Mouse (Mus musculus): ENCODE data around the gene Idh1. TPM values are rescaled to one million over a fixed set of nuclear protein-coding genes. Genes with fewer than 3 reads are reported as not detected.
"Not testable (repeated sequence)": the region's sequence is repeated elsewhere in the genome, so short reads cannot be mapped to it uniquely, and the experiment has no call there.

The Idh1 gene
- polyA plus RNA-seq (2012; rRNA removed) (54.0 and 62.2 TPM in 2 replicates), polyA plus RNA-seq (2014; fragmentation: Nextera tagmentation; extraction: Ambion mirVana) (128 and 137 TPM in 2 replicates)

DNA sequence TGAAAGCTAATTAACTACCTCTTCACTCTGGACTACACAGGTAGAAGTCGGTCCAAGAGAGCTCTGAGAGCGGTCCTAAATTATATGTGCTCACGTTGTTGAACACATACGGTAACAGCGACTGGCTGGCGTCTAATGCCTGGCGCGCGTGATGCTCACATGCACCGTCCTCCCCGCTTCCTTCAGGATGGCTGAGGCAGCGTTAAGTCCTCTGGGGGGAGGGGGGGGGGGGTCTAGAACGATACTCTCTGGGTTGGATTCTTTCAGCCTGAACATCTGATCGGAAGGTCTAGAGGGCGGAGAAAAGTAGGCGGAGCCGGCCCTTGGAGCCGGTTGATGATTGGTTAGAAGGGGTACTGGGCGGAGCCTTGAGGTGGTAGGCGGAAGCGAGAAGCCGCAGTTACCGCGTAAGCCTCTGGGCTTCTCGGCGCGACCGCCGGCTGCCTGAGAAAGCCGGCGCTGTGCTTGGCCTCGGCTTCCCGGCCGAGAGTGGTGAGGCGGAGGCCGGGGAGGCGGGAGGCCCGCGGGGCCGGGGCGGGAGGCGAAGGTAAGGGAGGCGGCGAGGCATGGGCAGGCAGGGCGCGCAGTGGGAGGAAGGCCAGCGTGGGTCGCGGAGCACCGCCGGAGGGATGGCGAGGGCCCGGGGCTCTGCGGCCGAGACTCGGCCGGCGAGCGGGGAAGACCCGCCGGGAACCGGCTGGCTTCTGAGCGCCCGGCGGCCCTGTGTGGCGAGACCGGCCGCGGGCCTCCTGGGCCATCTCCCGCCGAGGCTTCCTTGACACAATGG is at the start of gene Idh1, which contains the start of gene Pikfyve:
Gene Idh1, minus strand, starts transcription at position 214 of the 787 bp plus-strand sequence.
Gene Pikfyve, plus strand, starts transcription at position 397 of the 787 bp plus-strand sequence.
- peak within 1 kb of the TSS; percentile 74 for H3K27ac ChIP-seq (replicated peaks; ENCODE audit: low read depth, low read length)
- peaks cover 7% of the 10 kb centered on the region for H3K4me1 ChIP-seq (ENCODE audit: control insufficient read depth, insufficient read depth, low read length)
- peak; percentile 99 for DNase-seq (ENCODE audit: low spot score)
- no peaks in the 10 kb centered on the region for H3K27me3 ChIP-seq (ENCODE audit: control insufficient read depth, insufficient read depth, low read length)
- TF ChIP-seq POLR2A (IDR thresholded peaks at IDR 0.05; ENCODE audit: borderline replicate concordance, extremely low read depth, insufficient read depth, insufficient read length) = peak; percentile 97
- peak within 1 kb of the TSS; percentile 77 for H3K4me3 ChIP-seq (replicated peaks; ENCODE audit: low read length)
- peak within 1 kb of the TSS; percentile 56 for H3K4me2 ChIP-seq (replicated peaks; ENCODE audit: low read depth, low read length, severe bottlenecking)
- peak; percentile 100 for ATAC-seq (ENCODE audit: low FRiP score, low read depth)
- H3K36me3 ChIP-seq (ENCODE audit: control insufficient read depth, insufficient read depth, low read length) = peaks cover 2% of the 10 kb centered on the region; the same call in 1 of the 2 replicates
- H3K9me3 ChIP-seq (ENCODE audit: control insufficient read depth, low read length) = no peaks in the 10 kb centered on the region
- under 1% methylated on average over 62 of the region's 71 CpGs for WGBS
- H3K9ac ChIP-seq (ENCODE audit: low read depth, low read length, severe bottlenecking) = peak within 1 kb of the TSS; percentile 83

DNA sequence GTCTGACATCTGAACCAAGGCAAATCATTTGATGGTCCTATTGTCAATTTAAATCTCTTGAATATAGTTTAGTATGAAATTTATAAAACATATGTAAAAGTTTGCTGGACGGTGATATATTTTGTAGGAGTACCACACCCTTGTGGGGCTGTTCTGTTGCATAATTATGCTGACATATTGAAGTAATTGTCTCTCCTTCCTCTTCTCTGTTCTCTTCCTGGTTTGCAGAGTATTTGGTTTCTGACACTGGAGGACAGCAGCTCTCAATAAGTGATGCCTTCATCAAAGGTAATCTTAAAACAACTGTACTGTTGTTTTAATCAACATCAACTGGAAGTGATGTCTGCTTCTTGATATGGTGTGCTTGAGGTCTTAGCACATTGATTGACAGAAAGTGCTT is 44.3 kb upstream of the Idh1 start:
- Histone ChIP-seq H3K36me3 (ENCODE audit: control insufficient read depth, insufficient read depth, low read length) (peaks cover 29% of the 10 kb centered on the region), H3K27me3 (ENCODE audit: control insufficient read depth, insufficient read depth, low read length) (no peaks in the 10 kb centered on the region), H3K4me3 (replicated peaks; ENCODE audit: low read length) (no peak overlapping the region), H3K4me2 (replicated peaks; ENCODE audit: low read depth, low read length, severe bottlenecking) (no peak overlapping the region), H3K9ac (ENCODE audit: low read depth, low read length, severe bottlenecking) (no peak overlapping the region), H3K9me3 (ENCODE audit: control insufficient read depth, low read length) (no peaks in the 10 kb centered on the region), H3K27ac (replicated peaks; ENCODE audit: low read depth, low read length) (no peak overlapping the region), H3K4me1 (ENCODE audit: control insufficient read depth, insufficient read depth, low read length) (no peaks in the 10 kb centered on the region)
- TF ChIP-seq POLR2A (IDR thresholded peaks at IDR 0.05; ENCODE audit: borderline replicate concordance, extremely low read depth, insufficient read depth, insufficient read length) = no peak
- no peak for ATAC-seq (ENCODE audit: low FRiP score, low read depth)
- no peak for DNase-seq (ENCODE audit: low spot score)
- WGBS = 72% methylated on average over 1 of the region's 1 CpGs

- H3K9ac ChIP-seq (ENCODE audit: low read depth, low read length, severe bottlenecking); H3K27me3 ChIP-seq (ENCODE audit: control insufficient read depth, insufficient read depth, low read length); H3K27ac ChIP-seq (replicated peaks; ENCODE audit: low read depth, low read length); H3K4me1 ChIP-seq (ENCODE audit: control insufficient read depth, insufficient read depth, low read length); DNase-seq (ENCODE audit: low spot score); H3K4me2 ChIP-seq (replicated peaks; ENCODE audit: low read depth, low read length, severe bottlenecking); ATAC-seq (ENCODE audit: low FRiP score, low read depth); H3K9me3 ChIP-seq (ENCODE audit: control insufficient read depth, low read length); H3K4me3 ChIP-seq (replicated peaks; ENCODE audit: low read length): not testable (repeated sequence)
- H3K36me3 ChIP-seq (ENCODE audit: control insufficient read depth, insufficient read depth, low read length) = peaks cover 24% of the 10 kb centered on the region
- 91% methylated on average over 3 of the region's 3 CpGs for WGBS
These were observed 43.5 kb upstream of the Idh1 start for GRCm38 (mm10) chr1:65229768-65230167.

DNA sequence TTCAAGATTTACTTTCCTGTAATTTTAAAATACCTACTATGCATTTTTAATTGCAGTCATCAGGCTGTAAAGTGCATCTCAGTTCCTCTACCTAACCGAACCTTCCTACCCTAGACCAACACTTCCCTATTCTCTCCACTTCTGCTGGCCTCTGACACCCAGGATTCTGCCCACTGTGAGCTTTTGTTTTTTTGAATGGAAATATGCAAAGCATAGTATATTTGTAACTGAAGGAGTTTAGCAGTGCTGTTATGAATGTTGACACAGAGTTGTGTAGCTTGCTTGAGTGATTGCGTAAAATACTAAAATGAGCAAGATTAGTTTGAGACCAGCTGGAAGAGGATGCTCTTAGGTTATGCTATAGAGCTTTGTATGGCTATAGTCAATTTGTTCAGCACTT is 41.4 kb upstream of the Idh1 start:
- TF ChIP-seq POLR2A (IDR thresholded peaks at IDR 0.05; ENCODE audit: borderline replicate concordance, extremely low read depth, insufficient read depth, insufficient read length) = no peak
- Histone ChIP-seq H3K4me2 (replicated peaks; ENCODE audit: low read depth, low read length, severe bottlenecking) (no peak overlapping the region), H3K27ac (replicated peaks; ENCODE audit: low read depth, low read length) (no peak overlapping the region), H3K27me3 (ENCODE audit: control insufficient read depth, insufficient read depth, low read length) (no peaks in the 10 kb centered on the region), H3K4me3 (replicated peaks; ENCODE audit: low read length) (no peak overlapping the region), H3K4me1 (ENCODE audit: control insufficient read depth, insufficient read depth, low read length) (no peaks in the 10 kb centered on the region), H3K9ac (ENCODE audit: low read depth, low read length, severe bottlenecking) (no peak overlapping the region), H3K36me3 (ENCODE audit: control insufficient read depth, insufficient read depth, low read length) (peaks cover 37% of the 10 kb centered on the region), H3K9me3 (ENCODE audit: control insufficient read depth, low read length) (no peaks in the 10 kb centered on the region)
- no peak for ATAC-seq (ENCODE audit: low FRiP score, low read depth)
- WGBS = 88% methylated on average over 2 of the region's 2 CpGs
- no peak for DNase-seq (ENCODE audit: low spot score)

- peaks cover 52% of the 10 kb centered on the region for H3K36me3 ChIP-seq (ENCODE audit: control insufficient read depth, insufficient read depth, low read length)
- no peak overlapping the region for H3K9ac ChIP-seq (ENCODE audit: low read depth, low read length, severe bottlenecking)
- 94% methylated on average over 2 of the region's 2 CpGs for WGBS
- DNase-seq (ENCODE audit: low spot score) (no peak), ATAC-seq (ENCODE audit: low FRiP score, low read depth) (no peak)
- no peak overlapping the region for H3K4me3 ChIP-seq (replicated peaks; ENCODE audit: low read length)
- H3K9me3 ChIP-seq (ENCODE audit: control insufficient read depth, low read length) = no peaks in the 10 kb centered on the region
- no peak overlapping the region for H3K4me2 ChIP-seq (replicated peaks; ENCODE audit: low read depth, low read length, severe bottlenecking)
- TF ChIP-seq POLR2A (IDR thresholded peaks at IDR 0.05; ENCODE audit: borderline replicate concordance, extremely low read depth, insufficient read depth, insufficient read length) = no peak
- no peaks in the 10 kb centered on the region for H3K27me3 ChIP-seq (ENCODE audit: control insufficient read depth, insufficient read depth, low read length)
- H3K27ac ChIP-seq (replicated peaks; ENCODE audit: low read depth, low read length) = no peak overlapping the region
- no peaks in the 10 kb centered on the region for H3K4me1 ChIP-seq (ENCODE audit: control insufficient read depth, insufficient read depth, low read length)
These were observed 37.4 kb upstream of the Idh1 start for GRCm38 (mm10) chr1:65223654-65224053.

All from limb, embryonic 14.5 days (tissue).